Mouse (Mus musculus) adipose tissue, adult 10 weeks (tissue): Measurements from ENCODE around the gene Slc16a6. TPM values are rescaled to one million over a fixed set of nuclear protein-coding genes. Genes with fewer than 3 reads are reported as not detected.

ENCODE experiments used
- polyA plus RNA-seq: library from polyadenylated mRNA; stranded (reverse); fragments of 350-450 nt; fragmentation: Illumina TruSeq; extraction: RNeasy Lipid Tissue Mini Kit (QIAGEN cat#74804); gene quantifications from one replicate; pipeline ENCODE4 v1.2.3, GENCODE M21; 2014; ENCODE audit warnings: low read depth, low replicate concordance

Slc16a6 gene
- 7.8 TPM for polyA plus RNA-seq

DNA sequence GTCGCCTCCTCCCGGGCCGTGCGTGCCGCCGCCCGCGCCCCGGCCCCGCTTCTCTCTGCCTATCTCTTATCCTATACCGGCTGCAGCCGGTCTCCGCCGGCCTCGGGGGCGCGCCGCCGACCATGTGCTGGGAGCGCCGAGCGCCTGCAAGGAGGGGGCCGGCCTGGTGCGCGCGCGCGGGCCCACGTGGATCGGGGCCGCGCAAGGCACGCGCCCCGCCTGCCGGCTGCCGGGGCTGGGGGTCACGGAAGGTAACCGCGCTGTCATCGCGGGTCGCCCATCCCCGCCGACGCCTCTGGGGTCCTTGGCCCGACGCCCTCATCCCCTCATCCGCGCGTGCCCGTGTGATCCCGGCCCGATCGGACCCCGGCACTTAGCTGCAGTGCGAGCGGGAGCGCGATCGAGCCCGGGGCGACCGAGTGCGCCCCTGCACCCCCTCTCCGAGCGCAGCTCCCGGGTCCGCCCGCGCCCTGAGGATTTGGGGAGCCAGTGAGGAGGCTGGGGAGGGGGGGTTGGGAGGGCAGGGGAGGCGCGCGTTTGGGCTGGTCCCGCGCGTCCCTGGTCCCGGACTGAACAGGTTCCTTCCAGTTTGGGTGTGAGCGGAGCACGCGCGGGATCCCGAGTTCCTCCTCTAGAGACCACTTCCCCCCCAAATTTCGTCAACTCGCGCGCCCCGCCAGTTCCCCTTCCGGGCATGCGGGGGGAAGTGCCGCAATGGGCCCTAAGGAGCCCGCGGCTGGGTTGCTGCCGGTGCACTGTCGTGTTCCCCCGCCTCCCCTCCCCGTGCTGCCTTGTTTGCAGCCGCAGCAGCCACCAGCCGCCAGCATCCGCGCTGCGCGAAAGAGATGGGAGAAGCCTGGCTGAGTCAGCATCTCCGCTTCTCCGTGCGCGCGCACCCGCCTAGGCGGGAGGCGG, at the start of gene Slc16a6, which contains the start of gene Arsg:
Slc16a6 (minus strand) TSS at position 428 of the 915 bp plus-strand sequence.
Arsg (plus strand) TSS at position 204 of the 915 bp plus-strand sequence.

DNA sequence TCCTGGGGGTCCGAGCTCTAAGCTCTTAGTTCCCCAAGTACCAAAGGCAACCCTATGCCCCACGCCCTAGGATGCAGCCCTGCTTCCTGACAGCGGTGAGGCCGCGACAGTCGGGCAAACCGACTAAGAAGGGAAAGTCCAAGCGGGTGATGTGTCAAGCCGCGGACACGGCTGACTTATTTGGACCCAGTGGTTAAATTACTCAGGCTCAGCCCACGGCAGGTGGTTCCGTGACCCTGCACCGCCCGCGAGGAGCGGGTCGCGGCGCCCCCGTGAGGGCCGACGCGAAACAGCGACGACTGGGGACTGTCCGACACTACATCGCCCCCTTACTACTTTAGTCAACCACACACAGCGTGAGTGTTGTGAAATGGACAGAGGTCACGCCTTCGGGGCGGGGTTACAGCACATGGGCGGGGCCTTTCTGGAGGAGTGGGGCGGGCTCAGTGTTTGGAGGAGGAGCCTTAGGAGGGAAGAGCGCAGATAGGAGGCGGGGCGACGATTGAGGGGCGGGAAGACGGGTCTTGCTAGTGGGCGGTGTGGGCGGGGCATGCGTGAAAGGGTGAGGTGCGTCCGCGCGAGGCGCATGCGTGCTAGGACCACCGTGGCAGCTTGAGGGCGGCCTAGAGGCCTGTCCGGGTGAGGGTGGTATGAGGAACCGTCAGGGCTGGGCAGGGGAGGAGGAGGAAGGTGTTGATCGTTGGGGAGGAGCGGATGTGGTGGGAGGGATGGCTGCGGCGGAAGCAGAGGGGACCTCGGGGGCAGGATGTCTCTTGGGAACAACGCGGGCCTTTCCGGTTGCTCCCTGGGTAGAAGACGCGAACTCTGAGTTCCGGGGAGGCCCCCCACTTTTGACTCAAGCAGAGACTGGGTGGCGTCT, 47.8 kb downstream of the Slc16a6 start, which contains the start of gene Amz2:
Amz2 (plus strand) TSS at position 555 of the 880 bp plus-strand sequence.

DNA sequence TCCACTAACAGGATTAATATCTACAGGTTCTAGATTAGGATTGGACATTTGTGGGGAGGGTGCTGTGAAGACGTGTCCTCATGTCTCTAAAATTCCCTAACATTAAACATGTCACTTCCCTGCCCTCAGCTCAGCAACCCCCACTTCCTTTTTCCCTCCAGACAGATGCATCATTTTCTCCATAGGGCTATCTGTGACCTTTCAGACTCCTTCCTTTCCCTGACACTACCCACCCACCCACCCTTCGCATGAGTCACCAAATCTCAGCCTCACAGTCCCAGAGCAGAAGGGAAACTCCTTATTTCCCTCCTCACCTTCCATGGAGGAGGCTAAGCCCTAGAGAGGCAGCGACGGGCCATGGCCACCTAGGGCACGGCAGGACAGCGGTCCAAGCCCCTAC, 59.8 kb downstream of the Slc16a6 start, which contains the start of gene 9930022D16Rik:
9930022D16Rik (plus strand) TSS at position 301 of the 400 bp plus-strand sequence.

Other genes starting within 250 kb of the Slc16a6 start
- gene Rgs9, start 175.5 kb downstream of the Slc16a6 start, polyA plus RNA-seq = 26.4 TPM
- 20.8 TPM for gene Gna13, start 110.8 kb downstream of the Slc16a6 start, polyA plus RNA-seq
- not detected for gene 9930022D16Rik, start 59.7 kb downstream of the Slc16a6 start, polyA plus RNA-seq
- 52.1 TPM for gene Amz2, start 47.7 kb downstream of the Slc16a6 start, polyA plus RNA-seq
- 6.6 TPM for gene Arsg, start 224 bp downstream of the Slc16a6 start, polyA plus RNA-seq
- gene Wipi1, start 138.4 kb upstream of the Slc16a6 start, polyA plus RNA-seq = 36.8 TPM
- 138 TPM for gene Prkar1a, start 175.8 kb upstream of the Slc16a6 start, polyA plus RNA-seq
- gene Fam20a, start 248.7 kb upstream of the Slc16a6 start, polyA plus RNA-seq = 6.0 TPM